Mouse (Mus musculus) lung, adult 2 months (tissue): ENCODE data around the gene Nexn.

ENCODE experiments used
- CTCF ChIP-seq: fragments of 200-500 bp; IDR thresholded peaks from 2 replicates; pipeline ENCODE4 v1.5.1; 2011; ENCODE audit warnings: mild to moderate bottlenecking, low read length, control low read depth; ENCODE audit not compliant: insufficient read depth
- POLR2A ChIP-seq: fragments of 200-500 bp; IDR thresholded peaks from 2 replicates; pipeline ENCODE4 v1.6.1; 2011; ENCODE audit warnings: low read depth, mild to moderate bottlenecking, control low read depth, low read length, borderline replicate concordance; ENCODE audit errors: extremely low read depth

DNA sequence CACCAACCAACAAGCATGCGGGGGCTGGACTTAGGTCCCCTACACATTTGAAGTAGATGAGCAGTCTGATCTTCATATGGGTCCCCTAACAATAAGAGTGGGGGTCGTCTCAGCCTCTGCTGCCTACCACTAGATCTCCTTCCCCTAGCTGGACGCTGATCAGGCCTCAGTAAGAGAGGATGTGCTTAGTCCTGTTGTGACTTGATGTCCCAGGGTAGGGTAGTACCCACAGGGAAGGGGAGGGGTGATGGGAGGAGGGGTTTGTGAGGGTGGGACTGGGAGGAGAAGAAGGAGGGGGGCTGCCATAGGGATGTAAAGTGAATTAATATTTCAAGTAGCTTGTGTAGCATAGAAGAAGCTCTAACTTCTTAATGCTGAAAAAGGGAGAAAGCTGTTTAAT, 67.0 kb downstream of the Nexn start:
- no peak for TF ChIP-seq CTCF
- TF ChIP-seq POLR2A: no peak
